Mouse (Mus musculus) hematopoietic multipotent progenitor cell, adult 10-12 weeks (in vitro differentiated cells): ENCODE measurements around the gene Olfr1196. TPM values are rescaled to one million over a fixed set of nuclear protein-coding genes. Genes with fewer than 3 reads are reported as not detected.

ENCODE experiments used
- polyA plus RNA-seq: library from polyadenylated mRNA; stranded (reverse); fragments of >175 nt; gene quantifications from 2 replicates; pipeline ENCODE4 v1.2.3, GENCODE M21; 2012; ENCODE audit warnings: low replicate concordance

Olfr1196 gene
- polyA plus RNA-seq: not detected in 2 replicates

DNA sequence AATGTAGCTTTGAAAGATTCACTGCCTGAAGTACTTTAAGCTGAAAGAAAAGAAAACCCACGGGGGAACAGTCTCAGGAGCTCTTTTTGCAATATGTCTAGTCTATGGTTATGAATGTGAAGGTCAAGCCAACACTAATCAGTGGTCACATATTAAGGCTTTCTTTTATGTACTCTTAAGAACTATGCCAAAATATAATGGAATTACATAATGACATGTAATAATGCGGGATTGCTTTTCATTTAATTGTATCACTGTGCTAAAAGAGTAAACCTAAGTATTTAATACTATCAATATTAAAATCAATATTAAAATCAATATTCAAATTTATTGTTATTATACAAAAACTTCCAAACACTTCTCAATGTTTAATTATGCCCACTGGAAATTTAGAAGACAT is at the start of gene Olfr1196:
TSS of gene Olfr1196 (minus strand) at position 101 of the 400 bp plus-strand sequence.

GRCm38 (mm10) chr2:88751270-88751669 is 46.9 kb upstream of the Olfr1196 start, which contains the start of gene Olfr1198:
Gene Olfr1198, minus strand, starts transcription at chr2:88751370.

DNA sequence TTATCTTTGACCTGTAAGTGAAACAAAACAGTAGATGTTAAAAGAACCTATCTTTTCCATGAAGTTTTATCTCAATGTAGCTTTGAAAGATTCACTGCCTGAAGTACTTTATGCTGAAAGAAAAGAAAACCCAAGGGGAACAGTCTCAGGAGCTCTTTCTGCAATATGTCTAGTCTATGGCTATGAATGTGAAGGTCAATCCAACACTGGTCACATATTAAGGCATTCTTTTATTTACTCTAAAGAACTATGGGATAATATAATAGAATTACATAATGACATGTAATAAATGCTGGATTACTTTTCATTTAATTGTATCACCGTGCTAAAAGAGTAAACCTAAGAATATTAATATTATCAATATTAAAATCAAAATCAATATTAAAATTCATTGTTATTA is 27.9 kb upstream of the Olfr1196 start, which contains the start of gene Olfr1197:
TSS of gene Olfr1197 (minus strand) at position 101 of the 400 bp plus-strand sequence.

DNA sequence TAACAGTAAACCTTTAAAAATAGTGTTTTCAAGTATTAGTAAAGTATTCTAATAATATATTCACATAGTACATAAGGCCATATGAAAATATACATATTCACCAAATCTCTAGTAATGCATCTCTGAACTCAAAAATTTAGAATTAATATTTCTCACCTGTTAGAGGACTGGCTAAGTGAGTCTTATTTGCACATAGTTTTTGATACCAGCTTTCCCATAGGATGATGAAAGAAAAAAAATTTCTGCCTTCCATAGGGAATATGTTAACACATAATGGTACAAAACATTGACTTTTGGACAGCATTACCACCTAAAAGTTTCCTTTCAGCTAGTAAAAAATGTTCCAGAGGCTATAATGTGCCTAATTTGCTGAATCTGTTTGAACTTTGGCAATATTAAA is 15.3 kb downstream of the Olfr1196 start, which contains the start of gene Olfr1195:
TSS of gene Olfr1195 (minus strand) at position 101 of the 400 bp plus-strand sequence.

GRCm38 (mm10) chr2:88675328-88675727 is 29.1 kb downstream of the Olfr1196 start, which contains the start of gene Olfr1193:
Gene Olfr1193, plus strand, starts transcription at chr2:88675628.

GRCm38 (mm10) chr2:88648209-88648608 is 56.2 kb downstream of the Olfr1196 start, which contains the start of gene Olfr1192-ps1:
Gene Olfr1192-ps1, plus strand, starts transcription at chr2:88648509.

Other genes with a start within 250 kb of the Olfr1196 start
- not detected in 2 replicates for gene Olfr1183, start 249.7 kb downstream of the Olfr1196 start, polyA plus RNA-seq
- gene Olfr1184, start 221.0 kb downstream of the Olfr1196 start, polyA plus RNA-seq: not detected in 2 replicates
- not detected in 2 replicates for gene Olfr1185-ps1, start 211.3 kb downstream of the Olfr1196 start, polyA plus RNA-seq
- not detected in 2 replicates for gene Olfr1186, start 186.0 kb downstream of the Olfr1196 start, polyA plus RNA-seq
- gene Olfr1188, start 147.7 kb downstream of the Olfr1196 start, polyA plus RNA-seq: not detected in 2 replicates
- gene Olfr1189, start 118.1 kb downstream of the Olfr1196 start, polyA plus RNA-seq: not detected in 2 replicates
- not detected in 2 replicates for gene Olfr1191-ps1, start 64.1 kb downstream of the Olfr1196 start, polyA plus RNA-seq
- not detected in 2 replicates for gene Olfr1192-ps1, start 56.1 kb downstream of the Olfr1196 start, polyA plus RNA-seq
- not detected in 2 replicates for gene Olfr1193, start 29.0 kb downstream of the Olfr1196 start, polyA plus RNA-seq
- gene Olfr1195, start 15.4 kb downstream of the Olfr1196 start, polyA plus RNA-seq: not detected in 2 replicates
- not detected in 2 replicates for gene Olfr1197, start 27.8 kb upstream of the Olfr1196 start, polyA plus RNA-seq
- gene Olfr1198, start 46.8 kb upstream of the Olfr1196 start, polyA plus RNA-seq: not detected in 2 replicates
- not detected in 2 replicates for gene Olfr1199, start 55.9 kb upstream of the Olfr1196 start, polyA plus RNA-seq
- not detected in 2 replicates for gene Olfr1200, start 65.9 kb upstream of the Olfr1196 start, polyA plus RNA-seq
- not detected in 2 replicates for gene Olfr1201, start 88.4 kb upstream of the Olfr1196 start, polyA plus RNA-seq
- not detected in 2 replicates for gene Olfr1202, start 109.9 kb upstream of the Olfr1196 start, polyA plus RNA-seq
- not detected in 2 replicates for gene Olfr1205, start 125.1 kb upstream of the Olfr1196 start, polyA plus RNA-seq
- not detected in 2 replicates for gene Olfr1204, start 144.7 kb upstream of the Olfr1196 start, polyA plus RNA-seq
- not detected in 2 replicates for gene Olfr1206, start 158.6 kb upstream of the Olfr1196 start, polyA plus RNA-seq
- not detected in 2 replicates for gene Olfr1208, start 197.7 kb upstream of the Olfr1196 start, polyA plus RNA-seq
- not detected in 2 replicates for gene Olfr1209, start 210.6 kb upstream of the Olfr1196 start, polyA plus RNA-seq
- gene Olfr1211, start 233.5 kb upstream of the Olfr1196 start, polyA plus RNA-seq: 0.03 TPM in 1 of 2 replicates, not detected in the other
- gene Olfr1212, start 249.4 kb upstream of the Olfr1196 start, polyA plus RNA-seq: not detected in 2 replicates